In the genomic region with DNA sequence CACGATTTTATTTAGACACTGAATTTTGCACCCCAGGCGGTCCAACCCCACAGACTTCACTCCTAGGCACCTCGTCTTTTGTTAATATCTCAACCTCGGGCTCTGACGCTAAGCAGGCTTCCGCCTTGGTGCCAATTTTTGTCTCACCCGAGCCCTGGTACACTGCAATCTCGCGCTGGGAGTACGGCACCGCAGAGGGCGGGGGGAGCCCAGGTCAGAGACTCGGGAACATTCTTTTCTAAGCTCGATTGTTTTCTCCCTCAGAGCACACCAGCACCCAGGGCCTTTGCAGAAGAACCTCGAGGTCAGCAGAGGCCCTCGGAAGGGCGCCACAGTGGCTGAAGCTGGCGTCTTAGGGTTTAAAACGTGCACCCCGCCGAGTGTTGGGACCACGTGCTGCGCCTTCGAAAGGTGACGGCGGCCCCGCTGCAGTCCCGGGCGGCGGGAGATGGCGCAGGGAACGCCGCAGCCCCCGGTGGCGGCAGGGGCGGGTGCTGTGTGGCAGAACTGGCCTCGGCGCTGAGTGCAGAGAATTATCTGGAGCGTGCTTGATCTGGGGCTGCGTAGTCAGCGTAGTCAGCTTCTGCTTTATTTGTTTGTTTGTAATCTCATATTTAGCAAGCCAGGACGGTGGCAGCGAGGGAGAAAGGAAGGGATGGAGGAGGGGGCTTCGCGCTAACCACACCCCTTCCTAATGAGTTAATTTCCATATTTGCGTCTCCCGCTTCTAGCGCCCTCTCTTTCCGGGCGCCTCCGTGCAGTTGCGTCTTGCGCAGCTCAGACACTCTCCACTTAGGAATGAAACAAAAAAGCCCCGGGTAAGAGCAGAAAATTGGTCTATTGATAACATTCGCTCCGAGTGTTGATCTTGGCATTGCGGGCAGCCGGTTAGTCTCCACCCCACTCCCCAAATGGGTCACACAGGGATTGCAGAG, we compare ENCODE assay signal across 8 mouse cellular contexts. TPM values are rescaled to one million over a fixed set of nuclear protein-coding genes. Genes with fewer than 3 reads are reported as not detected.
DNase-seq lines count a peak whose midpoint lies in the region; ATAC-seq and TF ChIP-seq lines count a peak whose summit lies in the region.

No protein-coding gene starts in this region.

- 2% methylated on average over 58 of the region's 58 CpGs for WGBS in kidney, postnatal 0 days
- WGBS in heart, embryonic 16.5 days = 1% methylated on average over 58 of the region's 58 CpGs
- WGBS in lung, postnatal 0 days = 2% methylated on average over 56 of the region's 58 CpGs

- peaks cover 12% of the 10 kb centered on the region for H3K4me1 ChIP-seq in kidney, postnatal 0 days (replicated peaks; ENCODE audit: insufficient read depth, low read length)
- peaks cover 14% of the 10 kb centered on the region for H3K4me1 ChIP-seq in heart, embryonic 16.5 days (ENCODE audit: control insufficient read depth, insufficient read depth, low read length)
- peaks cover 6% of the 10 kb centered on the region; the same call in 1 of the 2 replicates for H3K4me1 ChIP-seq in lung, postnatal 0 days (ENCODE audit: insufficient read depth, low read depth, low read length)

- no peaks in the 10 kb centered on the region for H3K9me3 ChIP-seq in kidney, postnatal 0 days (replicated peaks; ENCODE audit: low read length)
- no peaks in the 10 kb centered on the region for H3K9me3 ChIP-seq in heart, embryonic 16.5 days (replicated peaks; ENCODE audit: control insufficient read depth, low read length)
- no peaks in the 10 kb centered on the region for H3K9me3 ChIP-seq in lung, postnatal 0 days (ENCODE audit: low read length)

- no peak; the same call in 1 of the 2 replicates for ATAC-seq in kidney, postnatal 0 days (replicated peaks; ENCODE audit: low FRiP score, low read depth)
- peak; percentile 40 for ATAC-seq in common myeloid progenitor, adult 5-6 weeks (replicated peaks; ENCODE audit: low read depth, poor library complexity, severe bottlenecking)
- 0 out of 2 replicates have a peak, but pooled peaks have one; percentile 45 for ATAC-seq in heart, embryonic 16.5 days (replicated peaks; ENCODE audit: extremely low read depth, insufficient read depth, low FRiP score)
- ATAC-seq in lung, postnatal 0 days = peak; percentile 48

- no peak for TF ChIP-seq CTCF in kidney, postnatal 0 days (IDR thresholded peaks at IDR 0.05; ENCODE audit: low read depth)
- no peak for TF ChIP-seq CTCF in lung, postnatal 0 days (IDR thresholded peaks at IDR 0.05)

- H3K4me3 ChIP-seq in kidney, postnatal 0 days (replicated peaks; ENCODE audit: low read depth, low read length) = peak overlapping the region; percentile 29
- H3K4me3 ChIP-seq in heart, embryonic 16.5 days (ENCODE audit: low read length) = peak overlapping the region; percentile 50
- peak overlapping the region; percentile 45 for H3K4me3 ChIP-seq in lung, postnatal 0 days (ENCODE audit: low read depth, low read length)

- H3K4me2 ChIP-seq in kidney, postnatal 0 days (ENCODE audit: low read length) = peak overlapping the region; percentile 52
- peak overlapping the region; percentile 66 for H3K4me2 ChIP-seq in heart, embryonic 16.5 days (ENCODE audit: low read depth, low read length)
- peak overlapping the region; percentile 69 for H3K4me2 ChIP-seq in lung, postnatal 0 days (replicated peaks; ENCODE audit: low read depth, low read length)

- no peak overlapping the region for H3K27ac ChIP-seq in kidney, postnatal 0 days
- no peak overlapping the region for H3K27ac ChIP-seq in heart, embryonic 16.5 days (ENCODE audit: low read length)
- no peak overlapping the region for H3K27ac ChIP-seq in lung, postnatal 0 days (ENCODE audit: low read length)

- DNase-seq in kidney, postnatal 0 days (ENCODE audit: low spot score) = no peak
- no peak for DNase-seq in kidney, postnatal 25 days
- peak; percentile 26 for DNase-seq in lung, postnatal 0 days (ENCODE audit: low spot score)
- DNase-seq in ovary, adult 18-20 months (ENCODE audit: low spot score) = no peak
- DNase-seq in thymus, postnatal 25 days = no peak
- no peak for DNase-seq in adrenal gland, postnatal 10 days

- H3K36me3 ChIP-seq in kidney, postnatal 0 days (ENCODE audit: insufficient read depth, low read length) = no peaks in the 10 kb centered on the region
- H3K36me3 ChIP-seq in heart, embryonic 16.5 days (ENCODE audit: control insufficient read depth, insufficient read depth) = no peaks in the 10 kb centered on the region
- no peaks in the 10 kb centered on the region for H3K36me3 ChIP-seq in lung, postnatal 0 days (ENCODE audit: insufficient read depth, low read length)

- TF ChIP-seq EP300 in lung, postnatal 0 days (IDR thresholded peaks at IDR 0.05) = no peak

- peaks cover 96% of the 10 kb centered on the region for H3K27me3 ChIP-seq in kidney, postnatal 0 days (ENCODE audit: insufficient read depth, low read length)
- H3K27me3 ChIP-seq in heart, embryonic 16.5 days (ENCODE audit: control insufficient read depth, insufficient read depth, low read length) = peaks cover 87% of the 10 kb centered on the region
- peaks cover 87% of the 10 kb centered on the region for H3K27me3 ChIP-seq in lung, postnatal 0 days (replicated peaks; ENCODE audit: insufficient read depth, low read length)

- H3K9ac ChIP-seq in kidney, postnatal 0 days (ENCODE audit: low read depth, low read length) = no peak overlapping the region
- no peak overlapping the region for H3K9ac ChIP-seq in heart, embryonic 16.5 days (ENCODE audit: low read length)
- H3K9ac ChIP-seq in lung, postnatal 0 days (replicated peaks; ENCODE audit: low read depth) = no peak overlapping the region

RNA-seq across cellular contexts. Expression of a gene that starts 13.8 kb away (rescaled TPM):
- polyA plus RNA-seq in kidney, postnatal 0 days (2015; fragmentation: Nextera tagmentation; extraction: Ambion mirVana) = not detected in 2 replicates
- total RNA-seq in common myeloid progenitor, adult 5-6 weeks (2017) = not detected in 2 replicates
- 0.09 and 0.27 TPM in 2 replicates for polyA plus RNA-seq in heart, embryonic 16.5 days (2015; fragmentation: Nextera tagmentation; extraction: Ambion mirVana)
- 2.8 and 3.2 TPM in 2 replicates for polyA plus RNA-seq in lung, postnatal 0 days (2015; fragmentation: Nextera tagmentation; extraction: Ambion mirVana)
- total RNA-seq in adrenal gland, postnatal 10 days (2021) = under 1 TPM; 0.45 TPM
